Mouse (Mus musculus): ENCODE measurements at regions not wholly inside any gene's neighbourhood (a gene's known extent, or its start where the extent isn't known, plus 50 kb on each side); places are given as distances from the start of the nearest gene placed in this dataset.
"Not testable (repeated sequence)": the region's sequence is repeated elsewhere in the genome, so short reads cannot be mapped to it uniquely, and the experiment has no call there.

DNA sequence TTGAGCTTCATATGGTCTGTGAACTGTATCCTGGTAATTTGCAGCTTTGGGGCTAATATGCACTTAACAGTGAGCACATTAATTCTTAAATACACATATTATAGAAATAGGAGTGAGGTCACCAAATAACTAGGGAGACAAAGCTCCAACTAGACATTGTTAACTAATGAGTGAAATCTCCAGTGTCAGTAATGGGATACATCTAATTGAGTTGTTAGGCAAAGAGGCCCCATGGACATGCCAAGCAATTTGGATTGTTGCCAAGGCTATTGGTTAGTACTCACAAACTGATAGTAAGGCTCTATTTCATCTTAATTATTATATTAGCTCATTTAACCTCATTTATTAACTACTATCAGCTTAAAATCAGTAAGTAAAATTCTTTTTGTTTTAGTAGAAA, 698.5 kb downstream of the Triml1 start:
- DNase-seq = no peak

DNA sequence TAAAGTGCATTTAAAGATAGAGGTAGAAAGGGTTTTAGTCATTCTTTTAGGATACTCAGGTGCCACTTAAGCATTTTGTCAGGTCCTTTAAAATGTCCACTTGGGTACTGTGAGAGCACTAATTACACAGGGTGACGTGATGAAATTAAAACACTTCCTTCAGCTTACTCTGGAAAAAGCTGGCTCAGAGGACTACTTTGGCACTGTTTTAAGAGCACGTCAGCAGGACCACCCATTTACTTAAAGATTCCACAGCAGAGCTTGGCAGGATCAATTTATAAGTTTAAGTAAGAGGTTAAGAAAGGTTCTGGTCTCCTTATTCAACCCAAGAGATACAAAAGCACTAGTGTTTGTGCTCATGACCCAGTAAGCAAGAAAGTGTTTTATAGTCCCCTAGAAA, 738.7 kb downstream of the Triml1 start:
- no peak for DNase-seq

DNA sequence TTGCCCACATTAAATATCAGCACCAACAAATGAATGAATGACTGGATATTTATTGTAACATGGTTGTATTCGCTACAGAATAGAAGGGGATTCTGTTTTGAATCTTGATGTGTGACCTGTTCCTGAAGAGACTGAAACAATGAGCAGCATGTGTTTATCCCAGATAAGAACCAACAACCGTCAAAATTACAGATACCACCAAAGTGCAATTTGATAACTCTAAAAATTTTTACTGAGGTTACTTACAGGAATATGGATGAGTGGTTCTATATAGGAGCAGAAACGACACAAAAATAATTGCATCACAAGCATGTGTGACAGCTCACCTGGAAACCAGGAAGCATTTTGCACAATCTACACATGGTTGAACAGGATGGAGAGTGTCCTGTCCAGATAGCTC, 744.4 kb downstream of the Triml1 start:
- DNase-seq = no peak

DNA sequence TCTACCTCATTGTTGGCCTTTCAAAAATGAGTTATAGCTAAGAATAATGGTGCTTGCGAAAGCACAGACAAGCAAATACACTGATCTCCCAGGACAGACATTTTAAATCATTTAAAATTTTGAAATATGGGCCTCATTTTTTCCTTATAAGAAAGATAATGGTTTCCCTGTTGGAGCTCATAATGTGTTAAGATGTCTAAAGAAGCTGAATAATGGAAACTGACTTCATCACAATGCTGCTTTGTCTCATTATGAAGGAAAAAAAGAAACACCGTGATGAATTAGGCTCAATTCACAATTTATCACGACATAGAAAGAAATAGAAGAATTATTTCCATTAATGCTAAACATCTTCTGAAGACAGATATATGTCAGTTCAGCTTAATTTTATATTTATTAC, 752.5 kb downstream of the Triml1 start:
- DNase-seq = no peak

GRCm38 (mm10) chr8:42348073-42348603, 793.1 kb downstream of the Triml1 start:
- no peak for DNase-seq

GRCm38 (mm10) chr8:42334708-42335107, 806.6 kb downstream of the Triml1 start:
- no peak for DNase-seq

DNA sequence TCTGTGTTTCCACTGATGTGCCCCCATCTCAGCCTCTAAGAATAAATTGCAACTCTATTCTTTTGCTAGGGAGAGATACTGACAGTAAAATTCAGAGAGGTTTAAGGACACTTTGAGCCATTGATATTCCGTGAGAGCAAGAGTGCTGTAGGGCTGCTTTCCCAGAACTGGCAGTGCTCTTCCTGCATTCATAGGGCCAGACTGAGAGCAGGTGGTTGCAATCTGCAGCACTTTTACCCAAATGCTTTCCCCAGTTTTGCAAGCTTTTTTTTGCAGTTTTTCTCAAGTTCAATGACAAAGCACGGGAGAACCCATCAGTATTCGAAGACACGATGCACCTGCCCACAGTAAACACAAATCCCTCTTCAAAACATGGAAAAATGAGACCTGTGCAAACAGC, 816.6 kb downstream of the Triml1 start:
- no peak for DNase-seq

DNA sequence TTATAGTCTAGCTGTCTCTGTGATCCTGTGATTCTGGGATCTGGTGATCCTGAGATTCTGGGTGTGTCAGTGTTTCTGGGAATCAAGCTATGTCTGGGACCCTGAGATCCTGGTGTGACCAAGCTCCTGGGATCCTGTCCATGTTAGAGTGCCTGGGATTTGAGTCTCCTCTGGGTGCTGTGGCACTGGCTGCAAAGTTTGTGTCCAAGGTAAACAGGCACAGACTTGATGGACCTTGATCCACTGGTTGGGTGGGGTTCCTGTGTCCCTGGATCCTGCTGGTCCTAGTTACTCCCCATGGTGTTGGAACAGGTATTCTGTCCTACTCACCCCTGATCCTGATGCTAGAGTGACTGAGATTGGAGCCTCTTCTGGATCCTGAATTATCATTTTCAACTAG, 818.4 kb downstream of the Triml1 start:
- DNase-seq = no peak

DNA sequence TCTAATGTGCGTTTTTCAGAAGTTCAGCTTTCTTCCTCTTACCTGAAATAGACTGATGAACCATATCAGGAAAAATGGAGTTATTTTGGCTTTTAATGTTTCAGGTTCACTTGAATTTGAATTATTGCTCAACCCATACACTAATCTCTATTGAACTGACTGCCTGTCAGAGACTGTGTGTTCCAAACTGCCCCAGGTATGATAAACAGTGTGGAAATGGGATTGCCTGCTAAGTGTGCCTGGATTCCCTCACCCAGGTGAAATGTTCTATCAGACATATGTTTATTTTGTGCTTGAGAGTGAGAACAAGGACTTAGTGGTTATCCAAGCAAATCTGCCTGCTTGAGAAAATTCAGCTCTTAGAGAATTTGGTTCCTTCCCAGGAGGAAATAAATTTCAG, 830.2 kb downstream of the Triml1 start:
- no peak for DNase-seq

DNA sequence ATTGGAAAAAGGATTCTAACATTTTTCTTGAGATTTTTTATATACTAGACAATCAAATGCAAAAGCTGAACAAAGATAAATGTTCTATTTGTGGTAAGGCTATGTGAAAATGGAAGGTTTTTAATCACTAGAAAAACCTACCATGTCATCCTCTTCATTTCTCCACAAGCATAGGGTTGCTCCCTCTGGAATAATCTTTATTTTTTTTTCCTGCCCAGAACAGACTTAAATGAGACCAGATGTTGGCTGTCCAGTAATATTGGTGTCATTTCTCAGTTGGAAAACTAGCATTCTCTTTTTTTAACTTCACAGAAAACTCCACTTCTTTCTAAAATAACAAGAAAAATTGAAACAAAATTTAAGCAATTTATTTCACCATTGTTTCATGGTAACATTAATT, 849.9 kb downstream of the Triml1 start:
- no peak for DNase-seq

GRCm38 (mm10) chr8:42282011-42282410, 859.3 kb downstream of the Triml1 start:
- no peak for DNase-seq

DNA sequence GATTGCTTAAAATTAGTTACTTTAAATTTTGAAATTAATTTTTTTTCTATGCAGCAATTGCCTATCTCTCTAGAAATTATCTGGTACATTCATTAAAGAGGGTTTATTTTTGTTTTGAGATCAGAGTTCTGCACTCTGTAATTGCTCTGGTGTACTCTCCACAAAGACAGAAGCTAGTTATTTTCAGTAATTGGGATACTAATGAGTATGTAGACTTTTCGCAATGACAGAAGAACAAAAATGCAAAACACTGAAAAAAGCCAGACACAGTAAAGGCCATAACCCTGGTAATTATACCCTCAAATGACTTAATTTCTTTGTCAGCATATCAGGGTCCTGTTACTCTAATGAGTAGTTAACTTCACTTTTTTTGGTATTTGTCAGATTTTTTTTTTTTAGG, 836.5 kb upstream of the Frg1 start:
- no peak for DNase-seq

DNA sequence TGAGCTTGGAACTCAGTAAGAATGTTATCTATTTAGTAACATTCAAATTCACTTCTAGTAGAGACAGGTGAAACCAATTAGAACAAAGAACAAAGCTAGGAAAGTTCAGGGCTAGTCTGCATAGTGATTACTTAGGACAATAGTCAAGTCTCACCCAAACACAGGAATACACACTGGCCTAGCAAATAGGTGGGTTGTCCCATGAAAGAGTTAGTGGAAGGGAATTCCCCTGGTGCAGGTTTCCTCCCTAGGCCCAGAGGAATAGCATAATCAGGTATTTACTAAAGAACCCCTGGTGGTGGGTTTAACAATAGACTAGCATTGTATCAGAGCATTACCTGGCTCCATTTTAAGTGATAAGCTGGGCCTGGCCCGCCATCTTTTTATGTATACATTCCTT, 825.4 kb upstream of the Frg1 start:
- not testable (repeated sequence) for DNase-seq

DNA sequence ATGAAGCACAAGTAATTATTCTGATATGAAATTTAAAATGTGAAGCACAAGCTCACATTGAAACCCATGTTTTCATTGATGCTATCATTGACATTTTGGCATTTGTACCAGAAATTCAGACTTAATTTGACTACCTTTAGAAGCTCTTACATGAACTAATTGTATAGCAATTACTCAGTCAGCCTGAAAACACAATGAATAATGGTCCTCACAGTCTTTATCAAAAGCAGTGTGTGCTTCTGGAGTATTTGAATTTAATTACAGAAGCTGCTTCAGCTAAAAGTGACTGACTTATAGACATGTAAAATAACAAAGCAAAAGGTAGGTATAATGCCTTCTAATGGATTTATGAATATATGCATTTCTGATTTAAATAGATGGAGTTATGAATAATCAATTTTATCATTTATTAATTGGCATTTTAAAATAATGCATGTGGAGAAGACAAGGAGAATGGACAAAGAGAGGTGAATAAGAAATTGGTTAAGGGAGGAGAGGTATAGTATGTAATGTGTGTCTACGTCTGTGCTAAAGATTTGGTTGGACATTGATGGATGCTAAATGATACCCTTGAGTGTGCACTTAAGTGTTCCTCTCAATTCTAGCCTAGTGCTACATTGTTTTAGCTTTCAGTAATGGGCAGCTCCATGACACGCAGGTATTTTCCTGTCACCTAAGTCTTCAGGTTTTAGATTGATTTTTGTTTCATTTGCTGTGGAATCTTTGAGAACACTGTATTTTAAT, 803.2 kb upstream of the Frg1 start:
- DNase-seq = no peak

- DNase-seq = no peak
Observed at GRCm38 (mm10) chr8:42210943-42211342, 794.1 kb upstream of the Frg1 start.

GRCm38 (mm10) chr8:42209989-42210388, 793.1 kb upstream of the Frg1 start:
- DNase-seq = no peak

DNA sequence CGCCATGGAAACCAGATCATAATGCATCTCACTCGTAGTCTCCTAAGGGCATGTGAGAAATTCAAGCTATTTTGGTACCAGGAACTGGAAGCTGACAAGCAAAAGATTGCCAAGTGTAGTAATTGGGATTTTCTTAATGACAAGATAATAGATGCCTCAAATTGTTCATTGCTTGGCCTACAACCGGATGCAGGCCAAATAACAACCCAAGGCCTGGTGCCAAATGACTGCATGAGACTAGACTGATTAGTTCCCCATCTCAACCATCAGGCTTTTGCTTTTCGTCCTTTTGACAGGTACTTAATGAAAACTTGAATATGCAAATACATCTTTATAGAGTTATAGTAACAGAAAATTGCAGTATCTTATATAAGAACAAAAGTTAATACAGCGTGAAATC, 780.4 kb upstream of the Frg1 start:
- DNase-seq = no peak

- no peak for DNase-seq
Observed at GRCm38 (mm10) chr8:42193902-42194550, 777.2 kb upstream of the Frg1 start.

GRCm38 (mm10) chr8:42187083-42187482, 770.2 kb upstream of the Frg1 start:
- no peak for DNase-seq

DNA sequence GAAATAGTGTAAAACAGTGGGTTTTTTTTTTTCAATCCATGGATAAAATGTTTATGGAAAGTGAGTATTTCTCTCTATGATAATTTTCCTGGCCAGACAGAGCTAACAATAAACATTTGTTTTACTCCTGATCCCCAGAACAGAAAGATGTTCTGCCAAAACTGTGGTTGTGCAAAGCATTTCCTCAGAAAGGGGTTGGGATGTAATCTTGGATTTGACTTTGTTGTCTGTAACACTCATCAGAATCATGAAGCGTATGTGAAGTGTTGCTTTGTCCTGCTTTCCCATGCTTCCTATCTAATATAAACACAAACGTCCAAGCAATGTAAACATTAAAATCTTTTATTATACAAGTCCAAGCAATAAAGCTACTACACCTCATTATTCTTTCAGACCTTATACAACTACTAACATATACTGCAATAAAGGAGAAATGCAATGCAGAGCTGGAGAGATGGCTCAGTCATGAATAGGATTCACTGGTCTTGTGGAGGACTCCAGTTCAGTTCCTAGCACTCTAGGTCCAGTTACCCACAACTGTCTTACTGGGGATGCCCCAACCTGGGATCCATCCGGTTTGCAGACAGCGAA, 766.5 kb upstream of the Frg1 start:
- DNase-seq = no peak

GRCm38 (mm10) chr8:42162441-42162840, 745.6 kb upstream of the Frg1 start:
- no peak for DNase-seq

GRCm38 (mm10) chr8:42157006-42157405, 740.1 kb upstream of the Frg1 start:
- no peak for DNase-seq

DNA sequence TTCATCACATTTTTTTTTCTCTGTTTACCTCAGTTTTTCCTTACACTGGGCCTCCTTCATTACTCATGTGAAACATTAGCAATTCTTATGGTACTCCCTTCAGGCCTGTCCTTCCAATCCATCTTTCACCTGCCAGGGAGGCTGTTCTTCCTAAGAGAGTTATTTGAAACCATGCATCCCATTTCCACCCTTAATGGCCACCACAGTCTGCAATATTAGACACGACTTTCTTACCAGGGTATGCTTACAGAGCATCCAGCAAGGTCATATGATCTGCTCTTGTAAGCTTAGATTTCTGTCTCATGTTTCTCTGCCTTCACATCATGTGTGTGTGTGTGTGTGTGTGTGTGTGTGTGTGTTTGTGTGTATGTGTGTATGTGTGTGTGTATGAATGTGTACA, 739.7 kb upstream of the Frg1 start:
- DNase-seq = no peak

DNA sequence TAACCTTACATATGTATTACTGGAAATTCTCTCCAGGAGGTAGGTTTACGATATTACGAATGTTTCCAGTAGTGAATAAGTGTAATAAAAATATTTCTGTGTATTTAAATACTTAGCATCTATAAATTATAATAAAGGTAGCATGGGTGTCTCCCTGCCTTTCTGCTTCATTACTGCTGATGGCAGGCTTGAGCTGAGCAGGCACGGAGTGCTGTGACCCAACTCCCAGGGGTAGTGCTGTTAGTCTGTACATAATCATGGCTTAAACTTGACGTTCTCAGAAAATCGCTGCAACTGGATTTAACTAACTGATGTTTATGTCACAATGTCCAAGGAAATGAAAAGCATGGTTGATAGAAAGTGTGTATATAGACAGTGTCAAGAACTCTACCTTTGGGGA, 727.8 kb upstream of the Frg1 start:
- DNase-seq = peak; percentile 5

Data from kidney, postnatal 14 days (tissue).